Mouse (Mus musculus): Measurements from ENCODE around the gene Tmprss12. TPM values are rescaled to one million over a fixed set of nuclear protein-coding genes. Genes with fewer than 3 reads are reported as not detected.
"Not testable (repeated sequence)": the region's sequence is repeated elsewhere in the genome, so short reads cannot be mapped to it uniquely, and the experiment has no call there.

Tmprss12 gene
- total RNA-seq (2021): not detected
- long read RNA-seq, experiment 1: 0 reads
- long read RNA-seq, experiment 2: 0 reads

DNA sequence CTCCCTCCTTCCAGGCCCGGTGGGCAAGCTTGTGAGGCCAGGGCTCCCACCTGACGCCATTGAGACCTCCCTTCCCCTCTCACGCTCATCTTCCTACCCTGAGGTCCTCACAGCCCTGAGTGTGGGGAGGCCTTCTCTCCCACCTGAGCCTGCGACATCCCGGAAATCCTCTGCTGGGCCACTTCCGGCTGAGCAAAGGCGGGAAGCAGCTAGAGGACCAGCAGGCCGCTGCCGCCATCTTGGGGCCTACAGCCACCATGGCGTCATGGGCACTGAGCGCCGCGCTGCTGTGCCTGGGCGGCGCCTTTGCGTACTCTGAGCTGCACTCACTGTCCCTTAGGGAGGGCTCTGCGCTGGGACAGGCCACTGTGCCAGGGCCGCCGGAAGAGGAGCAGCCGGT lies at the start of gene Tmprss12:
TSS of gene Tmprss12 (plus strand) at position 212 of the 400 bp plus-strand sequence.
- DNase-seq (ENCODE audit: low spot score): no peak

DNA sequence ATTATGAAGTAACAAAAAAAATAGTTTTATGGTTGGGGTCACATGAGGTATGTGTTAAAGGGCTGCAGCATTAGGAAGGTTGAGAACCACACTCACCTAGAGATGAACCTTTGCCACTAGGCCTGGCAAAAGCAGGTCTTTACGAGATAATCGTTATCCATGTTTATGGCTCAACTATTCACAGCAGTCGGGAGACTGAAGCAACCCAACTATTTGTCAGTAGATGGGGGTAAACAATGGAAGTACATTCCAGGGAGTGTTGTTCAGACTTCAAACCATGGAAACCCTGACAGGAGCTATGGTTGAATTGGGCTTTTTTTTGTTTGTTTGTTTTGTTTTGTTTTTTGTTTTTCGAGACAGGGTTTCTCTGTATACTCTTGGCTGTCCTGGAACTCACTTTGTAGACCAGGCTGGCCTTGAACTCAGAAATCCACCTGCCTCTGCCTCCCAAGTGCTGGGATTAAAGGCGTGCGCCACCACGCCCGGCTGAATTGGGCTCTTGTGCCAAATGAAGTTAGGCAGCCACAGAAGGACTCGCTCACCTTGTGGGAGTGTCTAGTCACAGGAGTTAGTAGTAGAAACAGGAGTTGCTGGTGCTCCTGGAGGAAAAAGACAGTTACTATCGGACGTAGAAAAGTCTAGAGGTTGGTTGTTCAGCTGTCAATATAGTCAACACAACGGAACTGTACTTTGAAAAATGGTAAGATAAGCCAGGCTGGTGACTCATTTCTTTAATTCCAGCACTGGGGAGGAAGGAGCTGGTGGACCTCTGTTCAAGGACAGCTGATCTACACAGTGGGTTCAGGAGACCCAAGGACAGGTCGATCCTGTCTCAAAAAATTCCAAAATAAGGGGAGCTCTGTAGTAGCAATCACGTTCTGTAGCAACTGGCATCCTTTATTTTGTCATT lies 48.8 kb upstream of the Tmprss12 start:
- DNase-seq (ENCODE audit: low spot score): no peak

DNA sequence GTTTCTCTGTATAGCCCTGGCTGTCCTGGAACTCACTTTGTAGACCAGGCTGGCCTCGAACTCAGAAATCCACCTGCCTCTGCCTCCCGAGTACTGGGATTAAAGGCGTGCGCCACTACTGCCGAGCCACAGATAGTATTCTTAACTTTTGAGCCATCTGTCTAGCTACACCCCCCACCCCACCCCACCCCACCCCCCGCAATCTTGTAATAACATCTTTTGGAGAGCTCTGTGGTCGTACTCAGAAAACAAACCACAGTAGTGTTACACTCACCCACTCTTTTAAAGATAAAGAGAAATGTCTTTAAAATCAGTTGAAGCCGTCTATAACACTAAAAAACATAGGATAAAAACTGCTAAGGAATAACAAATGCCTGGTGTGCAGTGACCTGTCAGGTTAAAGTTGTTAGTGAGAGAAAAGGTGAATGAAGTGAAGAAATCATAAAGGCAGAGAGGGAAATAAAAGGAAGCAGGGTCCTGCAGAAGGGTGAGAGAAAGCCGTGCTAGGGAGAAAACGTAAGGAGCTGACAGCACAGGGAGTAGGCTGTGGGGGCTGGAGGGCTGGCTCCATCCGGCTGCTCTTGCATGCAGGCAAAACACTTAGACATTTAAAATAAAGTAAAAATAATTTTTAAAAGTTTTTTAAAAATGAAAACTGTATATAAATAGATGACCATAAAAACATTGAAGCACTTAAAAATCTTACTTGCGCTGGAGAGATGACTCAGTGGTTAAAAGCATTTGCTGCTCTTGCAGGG lies 45.2 kb upstream of the Tmprss12 start:
- no peak for DNase-seq (ENCODE audit: low spot score)

DNA sequence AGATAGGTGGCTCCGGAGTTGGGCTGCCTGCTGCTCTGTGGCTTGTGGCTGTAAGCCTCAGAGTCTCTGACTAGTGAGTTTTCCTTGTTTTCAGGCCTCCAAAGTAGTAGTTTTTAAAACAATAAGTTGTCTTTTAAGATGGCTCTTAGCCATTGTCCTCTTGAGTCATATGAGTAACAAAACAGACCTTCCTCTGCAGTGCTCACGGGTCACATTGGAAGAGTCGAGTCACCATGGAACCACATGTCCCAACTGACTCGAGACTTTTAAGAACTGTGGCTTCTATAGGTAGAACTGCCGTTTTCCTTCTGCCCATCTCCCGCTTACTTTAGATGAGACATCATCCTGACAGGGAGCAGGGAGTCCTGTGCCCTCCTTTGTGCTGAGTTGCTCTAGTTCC lies 43.7 kb upstream of the Tmprss12 start:
- no peak for DNase-seq (ENCODE audit: low spot score)

DNA sequence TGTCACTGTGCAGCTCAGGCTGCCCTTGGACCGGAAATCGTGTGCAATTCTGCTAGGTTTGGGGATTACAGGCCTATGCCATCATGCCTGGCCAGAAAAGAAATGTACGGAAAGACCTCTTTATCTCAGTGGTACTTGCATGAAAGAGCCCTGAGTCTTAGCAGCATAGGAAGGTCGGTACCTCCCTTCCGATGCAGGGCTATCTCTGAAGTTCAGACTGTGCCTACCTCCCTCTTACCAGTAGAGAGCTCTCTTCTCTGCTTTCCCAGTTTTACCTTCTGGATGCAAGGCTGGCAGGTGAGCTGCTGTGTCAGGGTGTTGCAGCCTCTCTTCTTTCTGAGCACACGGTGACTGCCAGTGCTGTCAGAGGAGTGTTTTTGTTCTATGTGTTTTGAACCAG lies 38.9 kb upstream of the Tmprss12 start:
- no peak for DNase-seq (ENCODE audit: low spot score)

DNA sequence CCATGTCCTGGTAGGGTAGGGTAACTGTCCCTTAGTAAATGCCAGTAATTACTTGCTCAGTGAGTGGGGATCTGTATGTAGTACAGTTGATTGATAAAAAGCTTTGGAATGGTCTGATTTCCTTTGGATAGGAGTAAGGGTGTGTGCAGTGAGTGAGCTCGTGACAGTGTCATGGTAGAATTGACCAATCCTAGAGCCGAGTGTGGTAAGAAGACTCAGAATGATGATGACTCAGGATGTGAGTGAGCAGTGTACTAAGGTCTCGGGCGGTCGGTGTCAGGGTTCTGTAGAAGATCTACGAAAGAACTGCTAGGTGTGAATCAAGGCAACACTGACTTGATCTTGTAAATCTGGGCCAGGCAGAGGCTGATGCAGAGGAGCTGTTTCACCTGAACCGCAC lies 34.7 kb upstream of the Tmprss12 start:
- DNase-seq (ENCODE audit: low spot score): no peak

DNA sequence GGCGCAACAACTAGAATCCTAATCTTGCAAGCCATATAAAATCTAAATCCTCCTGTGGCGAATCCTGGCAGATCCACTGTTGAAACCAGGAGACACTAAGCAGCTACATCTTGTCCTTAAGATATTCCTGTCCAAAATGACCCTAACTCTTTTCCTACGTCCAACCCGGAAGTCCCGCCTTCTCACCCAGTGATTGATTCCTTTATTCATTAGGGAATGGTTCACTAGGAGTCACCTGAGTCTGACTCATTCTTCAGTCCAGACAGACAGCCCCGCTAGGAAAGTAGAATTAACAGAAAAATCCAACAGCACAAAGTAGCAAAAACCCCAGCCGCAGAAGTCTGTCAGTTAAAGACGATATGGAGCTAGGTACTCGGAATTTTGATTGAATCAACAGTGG lies 33.3 kb upstream of the Tmprss12 start:
- DNase-seq (ENCODE audit: low spot score): no peak

DNA sequence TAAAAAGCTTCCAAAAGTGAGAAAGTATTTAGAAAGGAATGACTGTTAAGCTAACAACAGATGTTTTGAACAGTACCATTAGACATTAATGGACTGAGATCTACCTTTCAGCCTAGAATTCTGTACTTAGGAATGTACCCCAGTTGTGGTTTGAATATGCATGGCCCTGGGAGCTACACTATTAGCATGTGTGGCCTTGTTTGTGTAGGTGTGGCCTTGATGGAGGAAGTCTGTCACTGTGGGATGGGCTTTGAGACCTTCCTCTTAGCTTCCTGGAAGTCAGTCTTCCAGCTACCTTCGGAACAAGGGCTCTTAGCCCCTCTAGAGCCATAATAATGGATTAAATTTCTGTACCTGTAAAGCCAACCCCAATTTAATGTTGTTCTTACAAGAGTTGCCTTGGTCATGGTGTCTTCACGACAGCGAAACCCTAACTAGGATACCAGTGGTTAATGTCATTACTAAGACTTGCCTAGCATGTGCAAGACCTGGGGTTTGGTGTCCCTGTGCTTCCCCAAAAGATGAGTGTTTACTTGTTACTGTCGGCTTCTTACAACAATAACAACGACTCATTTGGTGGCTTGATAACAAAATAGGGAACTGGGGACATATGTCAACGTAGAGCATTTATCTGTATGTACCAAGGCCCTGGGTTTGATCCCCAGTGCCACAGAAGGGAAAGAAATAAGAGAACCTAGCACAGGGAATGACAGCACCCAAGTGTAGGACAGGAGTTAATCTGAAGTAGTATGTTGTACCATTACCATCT lies 31.8 kb upstream of the Tmprss12 start:
- no peak for DNase-seq (ENCODE audit: low spot score)

DNA sequence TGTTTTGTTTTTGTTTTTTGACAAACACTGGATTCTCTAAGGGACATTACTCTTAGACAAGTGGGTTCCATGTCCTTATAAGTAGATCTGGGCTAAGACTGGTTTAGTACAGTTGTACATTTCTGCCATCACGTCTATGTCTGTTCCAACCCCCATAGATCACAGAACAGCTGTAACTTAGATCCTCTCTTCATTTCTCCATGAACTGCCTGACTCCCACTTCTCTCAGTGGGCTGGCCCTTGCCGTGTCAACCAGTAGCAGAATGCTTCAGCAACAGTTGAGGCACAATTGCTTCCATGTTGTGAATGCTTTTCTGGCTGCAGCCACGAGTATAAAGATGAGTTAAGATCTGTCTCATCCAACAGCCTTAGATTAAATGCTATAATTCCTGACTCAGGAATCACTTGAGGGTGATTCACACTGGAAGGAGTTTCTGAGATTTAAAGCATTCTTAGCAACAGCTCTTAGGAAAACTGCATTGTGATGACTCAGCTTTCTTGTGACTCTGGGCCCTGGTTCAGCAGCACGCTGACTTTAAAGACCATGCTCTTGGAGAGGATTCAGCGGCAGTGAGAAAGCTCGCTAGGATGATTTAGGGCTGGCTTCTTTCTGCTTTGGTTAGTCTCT lies 29.4 kb upstream of the Tmprss12 start:
- DNase-seq (ENCODE audit: low spot score): no peak

DNA sequence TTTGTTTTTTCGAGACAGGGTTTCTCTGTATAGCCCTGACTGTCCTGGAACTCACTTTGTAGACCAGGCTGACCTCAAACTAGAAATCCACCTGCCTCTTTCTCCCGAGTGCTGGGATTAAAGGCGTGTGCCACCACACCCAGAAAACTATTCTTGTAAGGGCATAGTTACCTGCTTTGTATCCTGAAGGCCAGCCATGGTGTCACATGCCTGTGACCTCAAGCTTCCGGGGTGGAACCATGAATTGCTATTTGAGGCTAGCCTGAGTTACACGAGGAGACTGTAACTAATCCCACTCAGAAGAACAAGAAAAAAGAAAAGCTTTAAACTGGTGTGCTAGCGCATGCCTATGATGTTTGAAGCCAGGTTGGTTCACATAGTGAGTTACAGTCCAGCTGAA lies 24.3 kb upstream of the Tmprss12 start:
- DNase-seq (ENCODE audit: low spot score): no peak

DNA sequence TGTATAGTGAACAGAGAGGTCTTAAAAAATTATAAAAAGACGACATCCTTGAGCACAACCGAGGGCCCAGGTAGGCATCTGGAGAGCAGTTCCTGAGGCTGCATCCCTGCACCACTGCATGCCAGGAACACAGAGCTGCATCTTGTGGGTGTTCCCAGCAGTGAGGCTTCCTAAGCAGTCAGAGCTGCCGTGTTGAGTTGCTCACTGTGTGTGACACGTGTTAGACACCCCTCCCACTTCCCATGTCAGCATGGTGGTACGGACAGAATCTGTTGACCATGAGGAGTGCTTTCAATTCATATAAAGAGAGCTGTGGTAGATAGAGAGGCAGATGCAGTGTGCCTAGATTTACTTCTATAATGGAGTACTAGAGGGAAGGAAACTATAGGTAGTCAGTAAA lies 23.3 kb upstream of the Tmprss12 start:
- no peak for DNase-seq (ENCODE audit: low spot score)

DNA sequence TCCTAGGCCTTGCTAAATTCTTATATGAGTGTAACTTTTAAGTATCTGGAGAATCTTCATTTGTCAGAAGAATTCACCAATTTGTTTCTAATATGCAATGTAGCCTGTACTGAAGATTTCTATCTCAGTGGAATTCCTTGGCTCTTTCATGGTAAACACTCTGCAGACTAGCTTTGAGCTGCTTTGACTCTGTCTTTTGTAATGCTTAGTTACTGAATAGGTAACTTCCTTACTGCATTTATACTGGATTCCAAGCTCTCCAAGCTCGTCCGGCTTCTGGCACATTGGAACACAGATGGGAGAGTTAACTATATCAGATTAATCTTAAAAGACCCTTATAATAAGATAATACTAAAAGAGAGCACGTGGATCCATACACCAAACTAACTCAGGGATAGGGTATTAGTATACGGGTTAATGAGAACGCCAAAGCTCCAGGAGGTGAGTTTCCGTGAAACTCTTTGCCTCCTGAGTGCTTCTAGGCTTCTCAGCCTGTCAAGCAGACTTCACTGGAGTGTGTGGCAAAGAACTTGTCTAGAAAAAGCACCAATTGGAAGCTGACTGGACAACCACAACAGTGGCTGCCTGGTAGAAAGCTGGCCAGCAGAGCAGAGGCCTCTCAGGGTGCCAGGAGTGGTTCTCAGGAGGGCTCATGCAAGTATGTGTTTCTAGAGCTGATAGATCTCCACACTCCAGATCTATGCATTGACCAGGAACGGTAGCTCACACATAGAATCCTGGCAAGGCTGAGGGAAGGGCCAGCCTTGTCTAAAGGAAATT lies 21.8 kb upstream of the Tmprss12 start:
- DNase-seq (ENCODE audit: low spot score): no peak

DNA sequence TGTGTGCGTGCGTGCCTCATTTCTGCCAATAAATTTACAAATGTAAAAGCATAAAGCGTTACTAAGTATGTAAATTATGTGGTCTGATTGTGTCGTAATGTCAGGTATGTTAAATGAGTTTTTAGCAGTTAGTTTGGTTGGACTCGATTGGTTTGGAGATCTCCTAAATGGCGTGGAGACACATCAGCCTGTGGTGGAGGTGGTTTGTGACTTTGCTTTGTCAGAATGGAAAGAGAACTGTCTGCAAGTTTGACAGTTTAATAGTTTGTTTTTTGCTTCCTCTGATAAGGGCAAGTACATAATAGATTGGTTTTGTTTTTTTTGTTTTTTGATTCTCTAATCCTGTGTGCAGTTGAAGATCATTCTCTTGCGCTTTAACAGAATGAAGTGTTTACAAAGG lies 20.3 kb upstream of the Tmprss12 start:
- not testable (repeated sequence) for DNase-seq (ENCODE audit: low spot score)

DNA sequence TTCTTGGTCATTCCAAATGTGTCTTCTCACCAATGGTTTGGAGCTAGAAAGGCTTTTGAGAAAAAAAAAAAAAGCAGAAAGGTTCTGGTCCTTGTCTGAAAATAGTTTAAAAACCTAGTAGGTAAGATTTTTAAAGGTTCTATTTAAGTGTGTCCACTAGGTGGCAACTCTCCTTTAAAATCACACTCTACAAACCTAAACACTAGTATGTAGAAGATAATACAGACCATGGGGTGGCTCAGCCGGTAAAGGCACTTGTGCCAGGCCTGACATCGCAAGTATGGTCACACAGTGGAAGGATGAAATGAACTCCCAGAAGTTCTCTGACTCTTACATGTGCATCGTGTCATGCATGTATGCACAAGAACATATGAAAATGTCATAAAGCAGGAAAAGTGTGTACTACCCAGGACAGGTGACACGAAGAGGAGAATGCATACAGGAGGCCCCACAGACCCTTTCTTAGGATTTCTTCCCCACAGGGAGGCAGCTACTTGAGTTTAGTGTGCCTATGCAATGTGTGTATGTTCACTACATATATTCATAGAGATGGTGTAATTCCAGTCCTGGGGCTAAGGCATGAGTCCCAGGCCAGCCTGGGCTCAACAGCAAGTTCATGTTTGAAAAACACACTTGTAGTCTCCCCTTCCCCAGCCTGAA lies 17.3 kb upstream of the Tmprss12 start:
- no peak for DNase-seq (ENCODE audit: low spot score)

DNA sequence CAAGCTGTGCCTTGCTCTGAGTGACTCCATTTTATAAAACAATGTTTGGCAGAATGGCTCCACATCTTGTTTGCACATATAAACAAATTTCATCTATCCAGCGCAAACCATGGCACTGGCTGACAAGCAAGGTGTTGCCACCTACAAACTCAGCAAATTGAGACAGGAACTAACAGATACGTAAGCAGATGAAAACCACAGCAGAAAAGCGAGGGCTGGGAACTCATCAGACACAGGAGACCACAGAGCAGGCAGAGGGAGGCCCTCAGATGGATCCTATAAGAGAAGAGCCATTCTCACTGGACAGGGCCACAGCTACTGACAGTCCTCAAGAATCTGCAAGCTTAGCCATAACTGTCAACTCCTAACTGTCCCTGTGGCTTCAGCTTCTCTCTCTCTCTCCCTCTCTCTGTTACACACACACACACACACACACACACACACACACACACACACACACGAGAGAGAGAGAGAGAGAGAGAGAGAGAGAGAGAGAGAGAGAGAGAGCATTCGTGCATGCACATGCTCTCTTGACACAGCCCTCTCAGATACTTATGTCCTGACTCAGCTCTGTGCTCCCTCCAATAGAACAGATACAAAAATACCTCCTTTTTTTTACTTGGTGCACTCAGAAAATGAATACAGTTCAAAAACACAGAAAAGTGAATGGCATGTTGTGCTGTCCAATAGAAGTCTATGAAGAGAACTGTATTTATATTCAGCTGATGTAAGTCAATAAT lies 14.9 kb upstream of the Tmprss12 start:
- DNase-seq (ENCODE audit: low spot score): no peak

DNA sequence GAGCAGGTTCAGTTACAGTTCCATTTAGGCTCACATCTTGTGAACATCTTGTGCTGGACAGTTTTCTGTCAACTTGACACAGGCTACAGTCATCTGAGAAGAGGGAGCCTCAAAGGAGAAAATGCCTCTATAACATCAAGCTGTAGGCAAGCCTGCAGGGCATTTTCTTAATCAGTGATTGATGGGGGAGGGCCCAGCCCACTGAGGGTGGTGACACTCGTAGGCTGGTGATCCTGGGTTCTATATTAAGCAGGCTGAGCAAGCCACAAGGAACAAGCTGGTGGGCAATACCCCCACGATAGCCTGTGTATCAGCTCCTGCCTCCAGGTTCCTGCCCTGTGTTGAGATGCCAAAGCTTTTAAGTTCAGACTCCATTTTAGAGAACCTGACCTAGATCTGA lies 11.7 kb upstream of the Tmprss12 start:
- no peak for DNase-seq (ENCODE audit: low spot score)

DNA sequence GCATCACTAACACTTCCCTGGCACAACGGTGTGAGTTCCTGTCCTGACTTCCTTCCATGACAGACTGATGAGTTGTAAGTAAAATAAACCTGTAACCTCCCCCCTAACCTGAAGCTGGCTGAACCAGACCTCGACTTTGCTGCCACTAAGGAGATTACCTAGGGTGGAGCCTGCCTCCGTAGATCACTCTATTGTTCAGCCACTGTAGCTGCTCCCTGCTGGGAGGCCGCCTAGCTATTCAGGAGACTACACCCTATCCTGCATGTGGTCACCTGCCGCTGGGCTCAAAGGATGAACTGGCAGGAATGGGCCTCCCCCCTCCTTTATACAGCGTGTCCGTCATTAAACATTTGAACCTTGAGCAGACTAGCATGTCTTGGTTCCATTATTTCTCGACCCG lies 10.9 kb upstream of the Tmprss12 start:
- no peak for DNase-seq (ENCODE audit: low spot score)

DNA sequence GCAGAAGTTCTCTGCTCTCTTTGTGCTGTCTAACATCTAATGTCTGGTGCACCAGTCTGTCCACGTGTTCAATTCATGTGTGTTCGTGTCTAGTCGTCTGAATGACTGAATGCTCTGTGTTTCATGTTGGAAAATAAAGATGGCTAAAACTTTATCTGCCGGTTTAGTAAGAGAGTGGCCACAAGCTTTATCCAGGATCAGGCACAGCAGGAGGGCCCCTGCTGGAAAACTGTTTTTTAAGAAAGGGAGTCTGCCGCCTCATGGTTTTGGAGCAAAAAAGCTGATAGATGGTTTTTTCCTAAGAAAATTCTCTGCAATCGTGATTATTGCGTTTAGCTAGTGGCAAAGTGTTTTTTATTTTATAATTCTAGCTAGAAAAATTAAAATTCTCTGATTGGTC lies 10.0 kb upstream of the Tmprss12 start:
- DNase-seq (ENCODE audit: low spot score): not testable (repeated sequence)

DNA sequence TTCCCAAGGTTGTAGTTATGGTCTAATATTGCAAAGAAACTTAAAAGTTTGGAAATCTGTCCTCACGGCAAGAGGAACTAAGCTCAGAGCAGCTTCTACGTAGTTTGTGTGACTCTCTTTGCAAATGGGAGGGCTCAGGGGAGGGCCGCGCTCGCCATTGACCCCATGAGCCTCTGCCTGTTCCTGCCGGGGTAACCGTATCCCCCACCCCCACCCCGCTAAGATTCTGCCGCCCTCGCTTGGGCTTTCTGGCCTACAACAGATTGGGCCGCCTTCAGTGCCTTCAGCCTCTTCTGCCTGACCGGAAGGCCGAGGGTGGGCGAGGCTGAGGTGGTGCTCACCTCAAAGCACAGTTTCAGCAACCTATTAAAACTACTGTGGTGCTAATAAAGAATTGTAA lies 9.2 kb upstream of the Tmprss12 start:
- DNase-seq (ENCODE audit: low spot score): no peak

Measured in gastrocnemius, adult 18-20 months (tissue).